Mouse (Mus musculus): ENCODE measurements around the gene Fus. TPM values are rescaled to one million over a fixed set of nuclear protein-coding genes. Genes with fewer than 3 reads are reported as not detected.

Gene Fus
- total and polyA plus RNA-seq, 2 experiments: 28.6 to 102 TPM

DNA sequence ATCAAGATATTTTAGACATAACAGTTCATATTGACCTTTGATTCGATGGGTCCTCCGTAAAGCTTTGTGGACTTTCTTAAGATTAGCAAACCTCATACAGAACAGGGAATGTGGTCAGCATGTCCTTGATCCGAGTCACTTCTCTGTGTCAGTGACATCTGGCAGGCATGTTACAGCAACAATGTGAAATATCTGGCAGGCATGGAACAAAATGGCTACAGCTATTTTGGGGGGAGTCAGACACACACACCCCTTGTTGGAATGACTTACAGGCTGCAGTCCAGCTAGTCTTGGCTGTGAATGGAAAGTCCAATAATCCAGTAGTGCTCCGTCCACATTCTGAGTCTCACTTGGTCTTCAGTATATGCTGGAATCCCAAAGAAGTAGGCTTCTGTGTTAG lies 56.3 kb downstream of the Fus start:
- WGBS: 76% methylated on average over 4 of the region's 4 CpGs
- Histone ChIP-seq H3K4me1 (ENCODE audit: control insufficient read depth, insufficient read depth, low read length) (peaks cover 9% of the 10 kb centered on the region), H3K27me3 (ENCODE audit: control insufficient read depth, insufficient read depth, low read length) (no peaks in the 10 kb centered on the region), H3K79me2 (ENCODE audit: control insufficient read depth, insufficient read depth, low read length) (no peaks in the 10 kb centered on the region), H3K36me3 (ENCODE audit: control insufficient read depth, insufficient read depth, low read length) (no peaks in the 10 kb centered on the region), H3K27ac (replicated peaks; ENCODE audit: insufficient read depth, low read depth, low read length) (no peak overlapping the region), H3K4me3 (ENCODE audit: insufficient read depth, low read depth, low read length) (no peak overlapping the region), H3K9ac (ENCODE audit: low read depth, low read length) (no peak overlapping the region)
- DNase-seq (ENCODE audit: extremely low read depth, low read depth, low spot score): peak; percentile 20
- TF ChIP-seq POLR2A (IDR thresholded peaks at IDR 0.05; ENCODE audit: extremely low read depth, insufficient read depth, low read length): no peak
- TF ChIP-seq CTCF (IDR thresholded peaks at IDR 0.05; ENCODE audit: low read depth, low read length): no peak

DNA sequence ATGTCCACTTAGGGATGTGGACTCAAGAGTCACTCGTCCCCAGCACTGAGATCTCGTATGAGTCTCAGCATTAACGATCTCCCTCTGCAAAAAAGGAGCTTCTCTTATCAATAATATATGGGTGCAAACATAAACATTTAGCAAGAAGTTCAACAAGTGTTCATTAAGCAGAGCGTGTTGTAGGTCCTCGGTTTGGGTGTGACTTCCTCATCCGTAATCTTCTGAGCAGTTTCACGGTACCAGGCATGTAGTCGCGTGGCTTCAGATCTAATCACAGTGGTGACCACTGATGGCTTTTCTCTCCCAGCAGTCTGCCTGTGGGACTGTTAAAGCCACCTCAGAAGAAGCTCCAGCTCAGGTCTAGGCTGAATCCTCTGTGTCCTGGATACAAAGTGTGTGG lies 57.1 kb downstream of the Fus start:
- no peak overlapping the region for H3K27ac ChIP-seq (replicated peaks; ENCODE audit: insufficient read depth, low read depth, low read length)
- no peaks in the 10 kb centered on the region for H3K79me2 ChIP-seq (ENCODE audit: control insufficient read depth, insufficient read depth, low read length)
- H3K27me3 ChIP-seq (ENCODE audit: control insufficient read depth, insufficient read depth, low read length): no peaks in the 10 kb centered on the region
- DNase-seq (ENCODE audit: extremely low read depth, low read depth, low spot score): no peak
- peaks cover 5% of the 10 kb centered on the region for H3K4me1 ChIP-seq (ENCODE audit: control insufficient read depth, insufficient read depth, low read length)
- no peaks in the 10 kb centered on the region for H3K36me3 ChIP-seq (ENCODE audit: control insufficient read depth, insufficient read depth, low read length)
- 88% methylated on average over 9 of the region's 9 CpGs for WGBS
- no peak overlapping the region for H3K4me3 ChIP-seq (ENCODE audit: insufficient read depth, low read depth, low read length)
- TF ChIP-seq CTCF (IDR thresholded peaks at IDR 0.05; ENCODE audit: low read depth, low read length) (no peak), POLR2A (IDR thresholded peaks at IDR 0.05; ENCODE audit: extremely low read depth, insufficient read depth, low read length) (no peak)
- H3K9ac ChIP-seq (ENCODE audit: low read depth, low read length): no peak overlapping the region

DNA sequence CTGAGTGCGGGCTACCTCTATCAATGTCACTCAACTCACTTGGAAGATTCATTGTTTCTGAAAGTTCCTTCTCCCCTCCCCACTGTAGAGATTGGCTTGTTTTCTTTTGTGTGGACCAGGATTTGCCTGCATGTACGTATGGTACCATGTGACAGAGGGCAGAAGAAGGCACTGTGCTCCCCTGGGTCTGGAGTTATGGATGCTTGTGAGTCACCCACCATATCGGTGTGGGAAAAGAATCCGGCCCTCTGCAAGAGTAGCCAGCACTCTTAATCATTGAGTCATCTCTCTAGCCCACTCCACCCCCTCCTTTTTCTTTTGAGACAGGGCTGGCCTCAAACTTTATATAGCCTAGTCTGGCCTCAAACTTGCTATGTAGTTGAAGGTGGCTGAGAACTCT lies 57.7 kb downstream of the Fus start:
- no peak for TF ChIP-seq POLR2A (IDR thresholded peaks at IDR 0.05; ENCODE audit: extremely low read depth, insufficient read depth, low read length)
- TF ChIP-seq CTCF (IDR thresholded peaks at IDR 0.05; ENCODE audit: low read depth, low read length): no peak
- Histone ChIP-seq H3K36me3 (ENCODE audit: control insufficient read depth, insufficient read depth, low read length) (no peaks in the 10 kb centered on the region), H3K4me3 (ENCODE audit: insufficient read depth, low read depth, low read length) (no peak overlapping the region), H3K79me2 (ENCODE audit: control insufficient read depth, insufficient read depth, low read length) (no peaks in the 10 kb centered on the region), H3K4me1 (ENCODE audit: control insufficient read depth, insufficient read depth, low read length) (peaks cover under 1% of the 10 kb centered on the region), H3K27ac (replicated peaks; ENCODE audit: insufficient read depth, low read depth, low read length) (no peak overlapping the region), H3K9ac (ENCODE audit: low read depth, low read length) (no peak overlapping the region), H3K27me3 (ENCODE audit: control insufficient read depth, insufficient read depth, low read length) (no peaks in the 10 kb centered on the region)
- no peak for DNase-seq (ENCODE audit: extremely low read depth, low read depth, low spot score)
- WGBS: 91% methylated on average over 4 of the region's 4 CpGs

DNA sequence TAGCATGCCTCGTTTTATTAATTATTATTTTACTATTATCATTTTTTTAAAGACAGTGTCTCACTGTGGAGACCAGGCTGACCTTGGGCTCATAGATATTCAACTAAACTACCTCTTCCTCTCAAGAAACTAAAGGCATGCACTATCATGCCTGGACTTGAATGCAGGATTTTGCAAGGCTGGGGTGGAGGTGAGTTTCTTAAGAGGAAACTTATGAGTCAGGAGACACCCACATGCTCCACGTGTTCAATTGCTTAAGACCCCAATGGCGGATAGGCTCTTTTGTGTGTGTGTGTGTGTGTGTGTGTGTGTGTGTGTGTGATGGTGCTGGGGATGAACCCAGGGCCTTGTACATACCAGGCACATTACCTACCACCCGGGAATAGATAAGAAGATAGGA lies 58.1 kb downstream of the Fus start:
- 81% methylated on average over 4 of the region's 4 CpGs for WGBS
- H3K79me2 ChIP-seq (ENCODE audit: control insufficient read depth, insufficient read depth, low read length): no peaks in the 10 kb centered on the region
- H3K27me3 ChIP-seq (ENCODE audit: control insufficient read depth, insufficient read depth, low read length): no peaks in the 10 kb centered on the region
- no peak for DNase-seq (ENCODE audit: extremely low read depth, low read depth, low spot score)
- no peaks in the 10 kb centered on the region for H3K36me3 ChIP-seq (ENCODE audit: control insufficient read depth, insufficient read depth, low read length)
- TF ChIP-seq POLR2A (IDR thresholded peaks at IDR 0.05; ENCODE audit: extremely low read depth, insufficient read depth, low read length): no peak
- no peak for TF ChIP-seq CTCF (IDR thresholded peaks at IDR 0.05; ENCODE audit: low read depth, low read length)
- H3K27ac ChIP-seq (replicated peaks; ENCODE audit: insufficient read depth, low read depth, low read length): no peak overlapping the region
- no peak overlapping the region for H3K9ac ChIP-seq (ENCODE audit: low read depth, low read length)
- H3K4me3 ChIP-seq (ENCODE audit: insufficient read depth, low read depth, low read length): no peak overlapping the region
- H3K4me1 ChIP-seq (ENCODE audit: control insufficient read depth, insufficient read depth, low read length): no peaks in the 10 kb centered on the region

DNA sequence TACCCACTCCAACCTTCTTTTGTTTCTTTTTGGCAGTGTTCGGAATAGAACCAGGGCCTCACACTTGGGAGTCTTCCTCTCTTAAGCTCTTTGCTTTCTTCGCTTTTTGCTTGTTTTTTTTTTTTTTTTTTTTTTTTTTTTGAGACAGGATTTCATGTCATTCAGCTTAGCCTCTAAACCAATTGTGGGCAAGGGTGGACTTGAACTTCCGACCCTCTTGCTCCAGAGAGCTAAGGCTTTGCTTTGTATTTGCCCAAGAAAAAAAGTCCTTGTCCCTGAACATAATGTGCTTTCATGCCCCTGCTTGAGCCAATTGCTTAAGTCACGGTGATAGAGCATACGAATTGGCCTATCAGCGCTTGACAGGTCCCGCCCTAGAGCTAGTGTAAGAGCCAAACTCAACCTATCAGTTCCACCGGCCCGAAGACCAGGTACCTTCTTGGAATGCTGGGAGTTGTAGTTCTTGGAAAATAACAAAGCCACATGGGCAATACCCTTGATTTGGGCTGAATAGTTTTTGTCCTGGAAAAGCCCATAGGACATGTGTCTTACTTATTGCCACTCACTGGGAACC lies 64.2 kb downstream of the Fus start:
- 41% methylated on average over 9 of the region's 9 CpGs for WGBS

DNA sequence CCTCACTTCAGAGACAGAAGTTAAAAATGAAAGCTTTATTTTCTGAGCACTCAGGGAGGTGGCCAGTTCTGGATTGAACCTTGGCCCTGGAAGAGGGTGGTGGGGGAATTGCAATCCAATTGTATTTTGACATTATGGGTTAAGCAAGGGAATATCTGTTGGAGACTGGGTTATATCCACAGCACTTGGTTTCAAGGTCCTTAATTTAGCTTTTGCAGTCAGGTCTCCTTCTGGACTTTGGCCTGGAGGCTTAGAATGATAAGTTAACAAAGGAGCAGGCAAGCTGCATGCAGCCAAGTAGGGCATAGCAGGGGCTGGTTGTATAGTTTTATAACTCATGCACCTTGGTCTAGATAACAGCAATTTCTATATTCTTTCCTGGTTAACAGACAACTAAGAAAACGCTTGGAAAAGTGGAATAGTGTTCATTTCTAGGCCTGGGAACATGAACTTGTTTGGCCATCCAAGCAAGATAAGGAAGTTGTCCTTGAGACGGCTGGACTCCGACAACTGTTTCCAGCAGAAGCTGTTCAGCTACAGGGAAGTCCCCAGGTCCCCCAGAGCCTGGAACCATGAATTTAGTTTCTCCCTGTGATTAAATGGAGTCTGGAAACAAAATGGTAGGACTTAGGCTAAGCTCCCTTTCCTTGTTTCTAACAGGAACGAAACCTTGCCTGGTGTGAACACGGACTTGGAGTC lies 65.2 kb downstream of the Fus start:
- Histone ChIP-seq H3K27ac (replicated peaks; ENCODE audit: insufficient read depth, low read depth, low read length) (peak overlapping the region; percentile 99), H3K9ac (ENCODE audit: low read depth, low read length) (no peak overlapping the region), H3K79me2 (ENCODE audit: control insufficient read depth, insufficient read depth, low read length) (no peaks in the 10 kb centered on the region), H3K4me3 (ENCODE audit: insufficient read depth, low read depth, low read length) (no peak overlapping the region), H3K4me1 (ENCODE audit: control insufficient read depth, insufficient read depth, low read length) (peaks cover 15% of the 10 kb centered on the region), H3K36me3 (ENCODE audit: control insufficient read depth, insufficient read depth, low read length) (no peaks in the 10 kb centered on the region), H3K27me3 (ENCODE audit: control insufficient read depth, insufficient read depth, low read length) (no peaks in the 10 kb centered on the region)
- TF ChIP-seq CTCF (IDR thresholded peaks at IDR 0.05; ENCODE audit: low read depth, low read length): no peak
- TF ChIP-seq POLR2A (IDR thresholded peaks at IDR 0.05; ENCODE audit: extremely low read depth, insufficient read depth, low read length): no peak
- DNase-seq (ENCODE audit: extremely low read depth, low read depth, low spot score): peak; percentile 90
- WGBS: 39% methylated on average over 5 of the region's 5 CpGs

More for the DNA sequence above, 64.2 kb downstream of the Fus start:
- Histone ChIP-seq H3K9ac (ENCODE audit: low read depth, low read length) (no peak overlapping the region), H3K27ac (replicated peaks; ENCODE audit: insufficient read depth, low read depth, low read length) (peak overlapping the region; percentile 99), H3K27me3 (ENCODE audit: control insufficient read depth, insufficient read depth, low read length) (no peaks in the 10 kb centered on the region), H3K4me3 (ENCODE audit: insufficient read depth, low read depth, low read length) (no peak overlapping the region), H3K36me3 (ENCODE audit: control insufficient read depth, insufficient read depth, low read length) (no peaks in the 10 kb centered on the region), H3K79me2 (ENCODE audit: control insufficient read depth, insufficient read depth, low read length) (no peaks in the 10 kb centered on the region), H3K4me1 (ENCODE audit: control insufficient read depth, insufficient read depth, low read length) (peaks cover 15% of the 10 kb centered on the region)
- no peak for TF ChIP-seq POLR2A (IDR thresholded peaks at IDR 0.05; ENCODE audit: extremely low read depth, insufficient read depth, low read length)
- no peak for TF ChIP-seq CTCF (IDR thresholded peaks at IDR 0.05; ENCODE audit: low read depth, low read length)
- DNase-seq (ENCODE audit: extremely low read depth, low read depth, low spot score): peak; percentile 96

All from liver, adult 2 months (tissue).